Mouse (Mus musculus): Measurements from ENCODE around the gene Dexi. TPM values are rescaled to one million over a fixed set of nuclear protein-coding genes. Genes with fewer than 3 reads are reported as not detected.

The Dexi gene
- polyA plus RNA-seq, 1 experiment from 2014 or later: 17.1 TPM

DNA sequence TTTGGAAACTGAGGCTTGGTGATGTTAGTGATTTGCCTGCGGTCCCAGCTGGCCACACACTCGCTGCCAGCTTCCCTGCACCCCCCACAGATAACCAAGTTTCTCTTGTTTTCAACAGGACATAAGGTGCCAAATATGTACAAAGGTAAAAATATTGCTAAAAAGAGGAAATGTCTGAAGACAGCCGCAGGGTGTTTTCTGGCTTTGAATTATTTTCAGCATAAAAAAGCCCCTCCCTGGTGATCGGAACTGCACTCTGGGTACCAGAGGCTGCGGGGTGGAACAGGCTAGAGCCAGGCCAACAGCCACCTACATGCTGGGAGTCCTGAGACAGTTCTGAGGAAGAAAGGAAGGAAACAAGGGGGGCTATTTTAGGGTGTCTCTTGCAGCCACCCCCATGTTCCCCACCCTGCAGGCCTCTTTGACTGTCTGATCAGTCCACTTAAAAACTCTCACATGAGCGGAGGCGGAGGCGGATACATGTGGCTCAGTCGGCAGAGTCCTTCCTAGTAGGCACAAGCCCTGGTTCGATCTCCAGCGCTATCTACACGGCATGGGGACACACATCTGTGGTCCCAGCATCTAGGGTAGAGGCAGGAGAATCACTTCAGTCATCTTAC, 26.8 kb downstream of the Dexi start:
- H3K4me2 ChIP-seq: no peak overlapping the region
- no peak overlapping the region for H3K4me3 ChIP-seq
- no peaks in the 10 kb centered on the region for H3K4me1 ChIP-seq
- no peaks in the 10 kb centered on the region for H3K36me3 ChIP-seq (replicated peaks)
- H3K27me3 ChIP-seq (replicated peaks): no peaks in the 10 kb centered on the region
- no peak overlapping the region for H3K27ac ChIP-seq
- no peaks in the 10 kb centered on the region for H3K9me3 ChIP-seq
- WGBS: 90% methylated on average over 12 of the region's 12 CpGs
- no peak overlapping the region for H3K9ac ChIP-seq
- ATAC-seq (replicated peaks): no peak

DNA sequence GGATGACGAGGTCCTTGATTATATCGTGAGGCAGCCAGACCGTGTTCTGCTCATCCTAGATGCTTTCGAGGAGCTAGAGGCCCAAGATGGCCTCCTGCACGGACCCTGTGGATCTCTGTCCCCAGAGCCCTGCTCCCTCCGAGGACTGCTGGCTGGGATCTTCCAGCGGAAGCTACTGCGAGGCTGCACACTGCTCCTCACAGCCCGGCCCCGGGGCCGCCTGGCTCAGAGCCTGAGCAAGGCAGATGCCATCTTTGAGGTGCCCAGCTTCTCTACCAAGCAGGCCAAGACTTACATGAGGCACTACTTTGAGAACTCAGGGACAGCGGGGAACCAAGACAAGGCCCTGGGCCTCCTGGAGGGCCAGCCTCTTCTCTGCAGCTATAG, 31.7 kb downstream of the Dexi start:
- WGBS: 84% methylated on average over 12 of the region's 12 CpGs
- Histone ChIP-seq H3K27ac (no peak overlapping the region), H3K4me3 (no peak overlapping the region), H3K4me2 (no peak overlapping the region), H3K9me3 (no peaks in the 10 kb centered on the region), H3K4me1 (peaks cover 6% of the 10 kb centered on the region; the same call in 1 of the 2 replicates), H3K9ac (no peak overlapping the region), H3K36me3 (replicated peaks) (no peaks in the 10 kb centered on the region), H3K27me3 (replicated peaks) (no peaks in the 10 kb centered on the region)
- no peak for ATAC-seq (replicated peaks)

DNA sequence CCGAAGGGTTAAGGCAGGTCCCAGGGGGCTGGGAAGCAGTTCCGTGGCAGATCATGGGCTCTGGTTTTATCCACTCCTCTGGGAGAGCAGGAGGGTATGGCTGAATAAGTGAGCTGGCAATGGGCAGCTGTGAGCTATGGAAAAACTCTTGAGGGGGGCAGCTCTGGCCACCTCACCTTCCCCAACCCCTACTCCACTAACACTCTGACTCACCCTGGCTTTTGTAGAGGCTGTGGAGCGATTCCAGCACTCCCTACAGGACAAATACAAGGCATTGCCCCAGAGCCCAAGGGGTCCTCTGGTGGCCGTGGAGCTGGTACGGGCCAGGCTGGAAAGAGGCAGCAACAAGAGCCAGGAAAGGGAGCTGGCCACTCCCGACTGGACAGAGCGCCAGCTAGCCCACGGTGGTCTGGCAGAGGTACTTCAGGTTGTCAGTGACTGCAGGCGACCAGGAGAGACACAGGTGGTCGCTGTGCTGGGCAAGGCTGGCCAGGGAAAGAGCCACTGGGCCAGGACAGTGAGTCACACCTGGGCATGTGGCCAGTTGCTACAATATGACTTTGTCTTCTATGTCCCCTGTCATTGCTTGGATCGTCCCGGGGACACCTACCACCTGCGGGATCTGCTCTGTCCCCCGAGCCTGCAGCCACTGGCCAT, 32.2 kb downstream of the Dexi start:
- WGBS: 58% methylated on average over 14 of the region's 14 CpGs
- Histone ChIP-seq H3K36me3 (replicated peaks) (no peaks in the 10 kb centered on the region), H3K27me3 (replicated peaks) (no peaks in the 10 kb centered on the region), H3K4me3 (no peak overlapping the region), H3K4me2 (no peak overlapping the region), H3K9ac (no peak overlapping the region), H3K9me3 (no peaks in the 10 kb centered on the region), H3K27ac (no peak overlapping the region), H3K4me1 (peaks cover 6% of the 10 kb centered on the region; the same call in 1 of the 2 replicates)
- ATAC-seq (replicated peaks): no peak

DNA sequence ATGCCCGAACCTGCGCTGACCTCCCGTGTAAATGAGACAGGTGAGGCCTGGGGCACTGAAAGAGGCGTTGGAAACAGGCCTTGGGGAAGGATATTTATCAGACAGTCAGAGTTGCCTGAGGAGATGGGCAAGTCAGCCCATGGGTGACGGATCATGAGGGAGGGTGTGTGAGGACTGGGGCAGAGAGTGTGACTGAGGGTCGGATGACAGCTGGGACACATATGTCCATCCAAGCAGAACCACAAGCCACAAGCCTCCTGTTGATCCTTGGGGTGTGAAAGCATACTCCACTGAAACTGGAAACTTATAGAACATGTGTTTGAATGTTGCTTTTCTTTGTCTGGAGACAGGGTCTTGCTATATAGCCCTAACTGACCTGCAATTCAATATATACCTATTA, 34.2 kb downstream of the Dexi start:
- ATAC-seq (replicated peaks): no peak
- WGBS: 74% methylated on average over 6 of the region's 6 CpGs
- Histone ChIP-seq H3K4me2 (no peak overlapping the region), H3K9ac (no peak overlapping the region), H3K4me3 (no peak overlapping the region), H3K9me3 (no peaks in the 10 kb centered on the region), H3K27ac (no peak overlapping the region), H3K27me3 (replicated peaks) (no peaks in the 10 kb centered on the region), H3K4me1 (peaks cover 6% of the 10 kb centered on the region; the same call in 1 of the 2 replicates), H3K36me3 (replicated peaks) (no peaks in the 10 kb centered on the region)

DNA sequence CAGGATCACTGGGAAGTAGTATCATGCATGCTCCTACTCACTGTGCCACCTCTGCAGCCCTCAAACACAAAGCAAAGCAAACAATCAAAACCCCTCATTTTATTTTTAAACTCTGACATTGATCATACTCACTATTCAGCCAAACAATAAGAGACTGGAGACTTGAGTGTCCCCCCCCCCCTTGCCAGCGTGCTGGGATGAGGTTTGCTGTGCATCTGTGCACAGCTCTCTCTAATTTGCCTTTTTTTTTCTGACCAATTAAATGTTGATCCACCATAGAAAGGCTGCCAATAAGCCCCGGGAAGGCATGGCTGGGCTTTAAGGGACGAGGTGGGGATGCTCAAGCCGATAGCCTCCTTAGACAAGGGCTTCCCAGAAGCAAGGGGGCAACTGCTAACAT, 35.4 kb downstream of the Dexi start:
- Histone ChIP-seq H3K36me3 (replicated peaks) (no peaks in the 10 kb centered on the region), H3K27ac (no peak overlapping the region), H3K4me3 (no peak overlapping the region), H3K9ac (no peak overlapping the region), H3K9me3 (no peaks in the 10 kb centered on the region), H3K4me1 (peaks cover 6% of the 10 kb centered on the region; the same call in 1 of the 2 replicates), H3K4me2 (no peak overlapping the region), H3K27me3 (replicated peaks) (no peaks in the 10 kb centered on the region)
- WGBS: 48% methylated on average over 4 of the region's 4 CpGs
- no peak for ATAC-seq (replicated peaks)

DNA sequence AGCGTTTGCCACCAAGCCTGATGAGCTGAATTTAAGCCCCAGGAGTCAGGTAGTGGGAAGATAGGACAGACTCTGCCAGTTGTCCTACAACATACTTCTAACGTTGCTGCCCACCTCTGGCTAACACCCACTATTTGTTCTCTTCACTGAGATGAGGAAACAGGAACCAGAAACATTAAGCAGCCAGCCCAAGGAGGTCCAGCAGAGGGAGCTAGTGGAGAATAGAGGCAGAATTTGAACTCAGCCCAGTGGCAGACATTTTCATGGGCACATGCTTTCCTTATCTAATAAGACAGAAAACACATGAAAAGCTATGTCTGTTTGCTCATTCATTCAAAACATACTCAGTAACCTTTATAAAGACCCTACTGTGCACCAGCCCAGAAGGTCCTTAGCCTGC, 39.8 kb downstream of the Dexi start:
- H3K27ac ChIP-seq: no peak overlapping the region
- no peak for ATAC-seq (replicated peaks)
- no peak overlapping the region for H3K4me3 ChIP-seq
- no peaks in the 10 kb centered on the region for H3K9me3 ChIP-seq
- no peak overlapping the region for H3K9ac ChIP-seq
- H3K4me1 ChIP-seq: peaks cover 6% of the 10 kb centered on the region; the same call in 1 of the 2 replicates
- H3K27me3 ChIP-seq (replicated peaks): no peaks in the 10 kb centered on the region
- WGBS: 83% methylated on average over 2 of the region's 2 CpGs
- no peaks in the 10 kb centered on the region for H3K36me3 ChIP-seq (replicated peaks)
- H3K4me2 ChIP-seq: no peak overlapping the region

DNA sequence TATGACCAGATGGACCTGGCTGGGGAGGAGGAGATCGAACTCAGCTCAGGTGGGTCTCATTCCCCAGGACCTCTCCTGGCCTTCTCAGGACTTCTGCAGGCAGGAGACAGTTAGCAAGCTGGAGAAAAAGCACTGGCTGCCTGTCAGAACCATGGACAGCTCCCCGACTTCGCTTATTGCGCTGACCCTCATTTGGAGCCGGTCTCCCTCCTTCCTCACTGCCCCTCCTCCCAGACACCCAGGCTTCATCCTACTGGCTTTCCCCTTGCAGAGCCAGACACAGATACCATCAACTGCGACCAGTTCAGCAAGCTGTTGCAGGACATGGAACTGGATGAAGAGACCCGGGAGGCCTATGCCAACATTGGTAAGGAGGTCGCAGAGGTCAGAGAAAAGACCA, 41.0 kb downstream of the Dexi start:
- WGBS: 14% methylated on average over 8 of the region's 8 CpGs
- Histone ChIP-seq H3K4me1 (no peaks in the 10 kb centered on the region), H3K9ac (no peak overlapping the region), H3K27ac (no peak overlapping the region), H3K4me2 (no peak overlapping the region), H3K36me3 (replicated peaks) (no peaks in the 10 kb centered on the region), H3K4me3 (no peak overlapping the region), H3K9me3 (no peaks in the 10 kb centered on the region), H3K27me3 (replicated peaks) (no peaks in the 10 kb centered on the region)
- no peak for ATAC-seq (replicated peaks)

DNA sequence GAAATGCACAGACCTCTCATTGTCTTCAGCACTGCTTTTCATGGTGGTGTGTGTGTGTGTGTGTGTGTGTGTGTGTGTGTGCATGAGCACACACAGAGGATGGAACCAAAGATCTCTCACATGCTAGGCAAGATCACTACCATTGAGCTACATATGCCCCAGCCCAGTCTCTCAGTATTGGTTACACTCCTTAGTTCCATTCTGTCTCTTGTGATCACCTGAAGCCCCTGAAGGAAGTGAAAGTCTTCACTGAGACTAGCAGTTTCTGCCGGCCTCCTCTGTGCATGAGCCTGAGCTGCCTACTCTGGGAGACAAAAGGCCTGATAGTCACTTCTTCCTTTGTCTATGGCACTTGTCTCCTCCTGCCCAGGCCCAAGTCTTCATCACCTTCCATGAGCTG, 43.7 kb downstream of the Dexi start:
- H3K4me2 ChIP-seq: no peak overlapping the region
- H3K4me3 ChIP-seq: no peak overlapping the region
- H3K27ac ChIP-seq: no peak overlapping the region
- H3K9ac ChIP-seq: no peak overlapping the region
- ATAC-seq (replicated peaks): no peak
- H3K4me1 ChIP-seq: no peaks in the 10 kb centered on the region
- WGBS: 42% methylated on average over 1 of the region's 1 CpGs
- no peaks in the 10 kb centered on the region for H3K27me3 ChIP-seq (replicated peaks)
- no peaks in the 10 kb centered on the region for H3K9me3 ChIP-seq
- no peaks in the 10 kb centered on the region for H3K36me3 ChIP-seq (replicated peaks)

DNA sequence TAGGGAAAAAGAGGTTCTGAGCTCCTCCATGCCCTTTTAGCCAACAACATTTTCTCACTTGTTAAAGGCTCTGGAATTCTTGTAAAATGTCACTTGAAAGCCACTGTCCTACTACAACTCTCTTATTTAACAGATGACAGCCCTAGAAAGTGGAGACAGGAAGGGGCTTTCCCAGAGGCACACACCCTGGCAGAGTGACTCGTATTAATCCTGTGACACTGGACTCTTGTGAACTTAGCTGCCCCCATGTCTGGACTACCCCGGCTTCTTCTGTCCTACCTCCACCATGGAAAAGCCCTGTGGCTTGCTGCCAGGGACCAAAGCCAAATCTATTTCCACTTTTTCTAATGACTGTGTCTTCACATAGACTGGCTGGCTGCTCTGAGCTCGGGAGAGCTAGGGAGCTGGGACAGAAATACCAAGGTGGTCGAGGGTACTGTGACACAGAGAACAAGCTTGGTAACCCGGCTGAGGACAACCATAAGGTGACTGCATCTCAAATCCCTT, 44.7 kb downstream of the Dexi start:
- Histone ChIP-seq H3K27me3 (replicated peaks) (no peaks in the 10 kb centered on the region), H3K27ac (no peak overlapping the region), H3K9me3 (no peaks in the 10 kb centered on the region), H3K4me1 (no peaks in the 10 kb centered on the region), H3K4me2 (no peak overlapping the region), H3K36me3 (replicated peaks) (no peaks in the 10 kb centered on the region), H3K9ac (no peak overlapping the region), H3K4me3 (no peak overlapping the region)
- ATAC-seq (replicated peaks): no peak
- WGBS: 67% methylated on average over 5 of the region's 5 CpGs

DNA sequence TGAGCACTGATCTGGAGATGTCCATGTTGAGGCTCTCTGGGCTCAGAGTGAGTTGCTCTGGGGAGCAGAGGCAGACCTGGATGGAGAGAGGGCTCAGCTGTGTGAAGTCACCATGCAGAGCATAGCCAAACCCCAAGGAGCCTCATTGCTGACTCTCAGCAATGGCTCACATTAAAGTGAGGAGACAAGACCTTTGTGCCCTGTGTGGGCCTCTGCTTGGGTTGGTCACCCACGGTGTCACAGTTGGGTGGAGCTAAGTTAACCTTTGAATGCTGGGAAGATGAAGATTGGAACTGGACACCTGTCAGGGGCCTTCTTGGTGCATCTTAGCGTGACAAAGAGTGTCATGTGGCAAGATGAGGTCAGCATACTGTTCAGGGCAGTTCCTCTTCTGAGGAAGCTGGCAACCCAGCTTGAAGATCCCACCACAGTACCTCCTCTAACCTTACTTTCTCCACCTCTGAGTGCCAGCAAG, 47.0 kb downstream of the Dexi start:
- no peak for ATAC-seq (replicated peaks)
- 68% methylated on average over 2 of the region's 2 CpGs for WGBS
- Histone ChIP-seq H3K4me3 (no peak overlapping the region), H3K36me3 (replicated peaks) (no peaks in the 10 kb centered on the region), H3K27ac (no peak overlapping the region), H3K9ac (no peak overlapping the region), H3K4me1 (no peaks in the 10 kb centered on the region), H3K27me3 (replicated peaks) (no peaks in the 10 kb centered on the region), H3K4me2 (no peak overlapping the region), H3K9me3 (no peaks in the 10 kb centered on the region)

DNA sequence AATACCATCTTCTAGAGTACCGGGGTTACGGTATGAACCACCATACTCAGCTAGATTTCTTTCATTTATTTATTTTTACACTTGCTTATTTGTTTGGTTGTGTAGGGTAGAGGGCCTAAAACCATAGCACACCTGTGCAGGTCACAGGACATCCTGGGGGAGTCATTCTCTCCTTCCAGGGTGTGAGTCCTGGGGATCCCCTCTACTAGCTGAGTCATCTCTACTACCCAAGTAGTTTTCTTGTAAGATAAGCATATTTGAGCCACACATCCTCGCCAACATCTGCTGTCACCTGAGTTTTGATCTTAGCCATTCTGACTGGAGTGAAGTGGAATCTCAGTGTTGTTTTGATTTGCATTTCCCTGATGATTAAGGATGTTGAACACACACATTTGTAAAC, 50.3 kb downstream of the Dexi start:
- H3K4me1 ChIP-seq: 0 out of 2 replicates have a peak, but pooled peaks cover 6% of the 10 kb centered on the region
- H3K27me3 ChIP-seq (replicated peaks): no peaks in the 10 kb centered on the region
- H3K9me3 ChIP-seq: no peaks in the 10 kb centered on the region
- no peak overlapping the region for H3K9ac ChIP-seq
- no peak overlapping the region for H3K4me2 ChIP-seq
- H3K4me3 ChIP-seq: no peak overlapping the region
- 88% methylated on average over 3 of the region's 3 CpGs for WGBS
- H3K27ac ChIP-seq: no peak overlapping the region
- H3K36me3 ChIP-seq (replicated peaks): no peaks in the 10 kb centered on the region
- no peak for ATAC-seq (replicated peaks)

DNA sequence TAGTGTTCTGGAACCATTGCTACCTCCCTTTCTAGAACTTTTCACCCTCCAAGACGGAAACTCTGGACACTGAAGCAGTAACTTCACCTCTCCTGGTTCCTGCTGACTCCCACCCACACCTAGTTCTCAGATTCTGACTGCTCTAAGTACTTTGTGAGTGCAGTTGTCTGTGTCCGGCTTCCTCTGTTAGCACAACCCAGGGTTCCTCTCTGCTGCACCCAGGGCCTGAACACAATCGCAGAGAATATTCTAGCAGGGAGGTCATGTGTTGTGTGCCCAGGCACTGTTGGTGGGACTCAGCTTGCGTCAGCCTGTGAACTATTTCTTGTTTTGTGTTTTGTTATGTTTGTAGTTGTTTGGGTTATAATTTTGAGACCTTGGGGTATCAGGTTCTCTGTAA, 51.1 kb downstream of the Dexi start:
- H3K9ac ChIP-seq: no peak overlapping the region
- no peaks in the 10 kb centered on the region for H3K9me3 ChIP-seq
- no peak overlapping the region for H3K4me2 ChIP-seq
- ATAC-seq (replicated peaks): no peak
- no peaks in the 10 kb centered on the region for H3K27me3 ChIP-seq (replicated peaks)
- H3K27ac ChIP-seq: no peak overlapping the region
- 90% methylated on average over 4 of the region's 4 CpGs for WGBS
- 0 out of 2 replicates have a peak, but pooled peaks cover 6% of the 10 kb centered on the region for H3K4me1 ChIP-seq
- H3K4me3 ChIP-seq: no peak overlapping the region
- no peaks in the 10 kb centered on the region for H3K36me3 ChIP-seq (replicated peaks)

Measured in midbrain, embryonic 15.5 days (tissue).